Mouse (Mus musculus) embryonic facial prominence, embryonic 15.5 days (tissue): Measurements from ENCODE around the gene Tmem151b. TPM values are rescaled to one million over a fixed set of nuclear protein-coding genes. Genes with fewer than 3 reads are reported as not detected.
A peak's percentile ranks its signal among the peaks of the same experiment; 100 is the strongest.

Experiments
- ATAC-seq: fragments of 200-750 bp; cut with Nextera tagmentation; 2 replicates; pipeline ENCODE4 v1.8.0; 2017; ENCODE audit warnings: low read depth, moderate TSS enrichment; ENCODE audit not compliant: insufficient number of reproducible peaks, low FRiP score, low TSS enrichment
- H3K27ac ChIP-seq: fragments of 300-500 bp; sonication (generic); replicated peaks from 2 replicates; pipeline ENCODE4 v1.5.1; 2015; ENCODE audit warnings: mild to moderate bottlenecking, inconsistent platforms
- H3K27me3 ChIP-seq: fragments of 300-500 bp; sonication (generic); 2 replicates; pipeline ENCODE4 v1.6.1; 2015; ENCODE audit warnings: inconsistent platforms
- H3K36me3 ChIP-seq: fragments of 300-500 bp; sonication (generic); 2 replicates; pipeline ENCODE4 v1.6.1; 2015; ENCODE audit warnings: mild to moderate bottlenecking, inconsistent platforms
- H3K4me1 ChIP-seq: fragments of 300-500 bp; sonication (generic); 2 replicates; pipeline ENCODE4 v1.6.1; 2015; ENCODE audit warnings: inconsistent platforms
- H3K4me2 ChIP-seq: fragments of 300-500 bp; sonication (generic); replicated peaks from 2 replicates; pipeline ENCODE4 v1.6.1; 2015; ENCODE audit warnings: mild to moderate bottlenecking, inconsistent platforms
- H3K4me3 ChIP-seq: fragments of 300-500 bp; sonication (generic); replicated peaks from 2 replicates; pipeline ENCODE4 v1.5.1; 2015; ENCODE audit warnings: mild to moderate bottlenecking, inconsistent platforms
- H3K9ac ChIP-seq: fragments of 300-500 bp; sonication (generic); 2 replicates; pipeline ENCODE4 v1.6.1; 2015; ENCODE audit warnings: inconsistent platforms
- H3K9me3 ChIP-seq: fragments of 300-500 bp; sonication (generic); replicated peaks from 2 replicates; pipeline ENCODE4 v1.6.1; 2016; ENCODE audit warnings: inconsistent platforms
- WGBS: fragments of 180-500 bp; shearing (Covaris S2); methylation state at CpG from one replicate; pipeline ENCODE4 v1.1.7; 2015; 5-methylcytosine and 5-hydroxymethylcytosine counted together
- polyA plus RNA-seq: library from polyadenylated mRNA; unstranded; fragments of >200 nt; fragmentation: Nextera tagmentation; extraction: Ambion mirVana; gene quantifications from 2 replicates; pipeline ENCODE4 v1.2.1, GENCODE M21; 2015

Tmem151b gene
- polyA plus RNA-seq, 1 experiment from 2014 or later = 4.7 TPM

DNA sequence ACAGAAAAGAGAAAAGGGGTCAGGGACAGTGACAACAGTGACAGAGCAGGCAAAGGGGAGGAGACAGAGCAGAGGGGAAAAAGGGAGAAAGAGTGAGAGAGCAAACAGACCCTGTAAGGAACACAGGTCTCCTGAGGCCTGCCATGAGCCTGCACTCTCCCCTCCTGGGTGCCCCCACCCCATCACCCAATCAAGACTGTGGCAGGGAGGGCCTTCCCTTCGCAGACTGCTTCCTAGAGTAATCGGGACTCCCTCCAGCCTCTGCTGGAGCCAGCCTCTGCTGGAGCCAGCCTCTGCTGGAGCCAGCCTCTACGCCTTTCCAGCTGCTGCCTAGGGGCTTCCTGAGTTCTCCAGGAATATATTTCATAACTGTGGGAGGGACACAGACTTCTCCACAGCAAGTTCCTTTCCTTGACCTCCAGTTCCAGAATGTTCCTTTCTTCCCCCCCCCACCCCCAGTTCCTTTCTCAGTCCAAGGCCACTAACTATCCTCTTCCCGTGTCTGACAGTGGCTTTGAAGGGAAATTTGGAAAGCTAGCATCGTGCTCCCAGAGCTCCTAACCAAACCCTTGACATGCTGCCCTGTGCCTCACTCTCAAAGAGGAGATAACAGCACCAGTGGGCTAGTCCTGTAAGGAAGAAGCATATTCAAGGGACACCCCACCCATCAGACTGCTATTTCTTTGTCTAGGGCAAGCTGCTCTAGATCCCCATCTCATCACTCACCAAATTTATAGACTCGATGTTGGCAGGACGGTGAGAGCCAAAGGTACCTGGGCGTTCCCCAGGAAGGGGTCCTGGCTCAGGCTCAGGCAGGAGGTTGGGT lies 43.3 kb upstream of the Tmem151b start:
- H3K27me3 ChIP-seq = no peaks in the 10 kb centered on the region
- no peaks in the 10 kb centered on the region for H3K9me3 ChIP-seq
- peak overlapping the region; percentile 31 for H3K27ac ChIP-seq
- WGBS = 49% methylated on average over 8 of the region's 8 CpGs
- peak overlapping the region; percentile 7; the same call in 1 of the 2 replicates for H3K9ac ChIP-seq
- H3K36me3 ChIP-seq = peaks cover 16% of the 10 kb centered on the region; the same call in 1 of the 2 replicates
- peaks cover 63% of the 10 kb centered on the region for H3K4me1 ChIP-seq
- H3K4me3 ChIP-seq = peak overlapping the region; percentile 52; the same call in 1 of the 2 replicates
- ATAC-seq = no peak
- peak overlapping the region; percentile 28 for H3K4me2 ChIP-seq

DNA sequence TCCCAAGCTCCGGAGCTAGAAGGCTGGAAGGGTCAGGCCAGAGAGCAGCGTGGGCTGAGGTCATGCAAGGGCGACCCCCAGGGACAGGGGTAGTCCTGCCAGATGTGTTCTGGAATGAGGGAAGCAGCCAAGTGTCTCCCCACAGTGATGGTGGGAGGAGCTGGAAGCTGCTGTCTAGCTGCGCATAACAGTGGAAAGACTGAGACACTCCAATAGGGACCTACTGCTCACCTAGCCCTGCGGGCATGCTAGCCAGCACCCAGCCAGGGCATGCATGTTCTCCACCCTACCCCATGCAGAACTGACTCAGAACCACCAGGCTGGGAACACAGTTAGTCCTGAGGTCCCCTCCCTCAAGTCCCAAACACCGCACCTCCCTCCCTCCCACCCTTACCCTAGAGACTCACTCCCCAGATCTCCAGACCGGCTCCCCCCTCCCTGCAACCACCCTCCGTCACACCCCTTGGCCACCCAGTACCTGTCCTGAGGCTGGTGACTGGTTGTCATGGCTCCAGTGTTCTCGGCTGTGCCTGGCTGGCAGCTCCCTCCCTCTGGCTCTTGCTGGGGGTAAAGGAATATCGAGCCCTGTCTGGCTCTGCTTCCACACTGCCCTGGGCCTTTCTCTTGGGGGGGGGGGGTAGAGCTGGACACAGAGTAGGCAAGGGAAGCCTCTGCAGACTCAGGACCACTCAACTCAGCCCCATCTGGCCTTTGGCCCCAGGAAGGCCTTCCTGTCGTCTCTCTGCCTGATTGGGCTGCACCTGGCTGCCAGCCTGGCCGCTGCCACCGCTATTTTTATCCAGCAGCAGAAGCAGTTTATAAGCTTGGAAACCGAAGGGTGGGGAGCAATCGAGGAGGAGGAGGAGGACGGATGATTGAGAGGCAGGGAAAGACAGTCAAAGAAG lies 42.5 kb upstream of the Tmem151b start:
- Histone ChIP-seq H3K27ac (peak overlapping the region; percentile 31), H3K36me3 (peaks cover 22% of the 10 kb centered on the region), H3K4me2 (peak overlapping the region; percentile 28), H3K4me1 (peaks cover 60% of the 10 kb centered on the region), H3K9ac (peak overlapping the region; percentile 7; the same call in 1 of the 2 replicates), H3K27me3 (no peaks in the 10 kb centered on the region), H3K4me3 (no peak overlapping the region; the same call in 1 of the 2 replicates), H3K9me3 (no peaks in the 10 kb centered on the region)
- WGBS = 40% methylated on average over 16 of the region's 16 CpGs
- ATAC-seq = no peak

DNA sequence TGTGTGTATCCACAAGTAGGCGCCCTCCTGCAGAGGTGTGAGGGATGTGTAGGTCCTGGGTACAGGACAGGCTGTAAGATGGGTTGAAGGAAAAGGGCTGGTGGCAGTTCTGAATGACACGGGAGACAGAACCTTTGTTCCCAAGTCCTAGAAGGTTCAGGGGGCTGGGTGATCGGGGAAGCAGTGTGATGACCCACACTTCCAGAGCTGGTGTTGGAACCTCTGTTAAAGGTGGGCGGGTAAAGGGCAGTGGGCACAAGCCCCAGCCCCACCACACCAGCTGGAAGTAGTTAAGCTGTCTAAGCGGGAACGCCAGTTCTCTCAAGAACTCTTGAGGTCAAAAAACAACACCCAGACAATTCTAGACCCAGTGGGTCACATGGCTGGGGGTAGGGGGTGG lies 40.9 kb upstream of the Tmem151b start:
- 65% methylated on average over 6 of the region's 6 CpGs for WGBS
- Histone ChIP-seq H3K4me1 (peaks cover 50% of the 10 kb centered on the region), H3K36me3 (peaks cover 29% of the 10 kb centered on the region), H3K4me3 (no peak overlapping the region), H3K27ac (no peak overlapping the region), H3K4me2 (no peak overlapping the region), H3K9ac (no peak overlapping the region), H3K27me3 (no peaks in the 10 kb centered on the region), H3K9me3 (no peaks in the 10 kb centered on the region)
- no peak for ATAC-seq

DNA sequence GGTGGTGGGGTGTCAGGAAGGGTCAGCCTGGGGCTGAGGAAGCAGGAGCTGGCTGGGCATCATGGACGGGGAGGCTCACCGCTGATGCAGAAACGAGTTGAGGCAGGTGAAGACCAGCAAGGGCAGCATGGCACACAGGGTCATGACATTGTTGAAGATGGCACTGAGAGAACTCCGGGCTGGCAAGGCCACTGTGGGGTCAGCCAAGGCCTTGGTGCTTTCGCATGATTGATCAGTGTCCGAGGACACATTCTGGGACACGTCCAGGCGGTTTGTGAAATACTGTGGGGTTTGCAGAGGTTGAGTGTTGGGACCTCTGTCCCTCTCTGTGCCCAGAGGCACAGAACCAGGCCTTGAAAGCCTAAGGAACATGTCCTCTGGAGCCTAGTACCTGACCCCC lies 40.4 kb upstream of the Tmem151b start:
- H3K27ac ChIP-seq = no peak overlapping the region
- 93% methylated on average over 8 of the region's 8 CpGs for WGBS
- H3K9me3 ChIP-seq = no peaks in the 10 kb centered on the region
- H3K4me3 ChIP-seq = no peak overlapping the region
- H3K9ac ChIP-seq = no peak overlapping the region
- no peak for ATAC-seq
- peaks cover 29% of the 10 kb centered on the region for H3K36me3 ChIP-seq
- H3K27me3 ChIP-seq = no peaks in the 10 kb centered on the region
- no peak overlapping the region for H3K4me2 ChIP-seq
- H3K4me1 ChIP-seq = peaks cover 51% of the 10 kb centered on the region

DNA sequence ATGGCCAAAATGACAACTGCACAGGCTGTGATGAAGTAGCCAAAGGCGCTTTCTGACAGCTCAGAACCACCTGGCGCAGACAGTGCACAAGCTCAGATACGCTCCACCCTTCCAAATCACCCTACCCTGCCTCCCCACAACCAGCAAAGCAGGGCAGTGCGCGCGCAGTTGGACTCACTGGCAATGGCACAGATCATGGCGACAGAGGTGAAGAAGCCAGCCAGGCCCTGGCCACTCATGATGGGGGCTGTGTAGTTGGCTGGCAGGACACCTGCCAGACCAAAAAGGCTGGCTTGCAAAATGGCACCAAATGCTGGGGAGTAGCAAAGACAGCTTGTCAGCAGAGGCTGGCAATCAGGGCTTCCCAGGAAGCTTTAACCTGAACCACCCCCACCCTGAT lies 39.8 kb upstream of the Tmem151b start:
- Histone ChIP-seq H3K4me2 (no peak overlapping the region), H3K4me3 (no peak overlapping the region), H3K36me3 (peaks cover 29% of the 10 kb centered on the region), H3K27me3 (no peaks in the 10 kb centered on the region), H3K27ac (no peak overlapping the region), H3K9ac (no peak overlapping the region), H3K9me3 (no peaks in the 10 kb centered on the region), H3K4me1 (peaks cover 51% of the 10 kb centered on the region)
- no peak for ATAC-seq
- 97% methylated on average over 7 of the region's 7 CpGs for WGBS

DNA sequence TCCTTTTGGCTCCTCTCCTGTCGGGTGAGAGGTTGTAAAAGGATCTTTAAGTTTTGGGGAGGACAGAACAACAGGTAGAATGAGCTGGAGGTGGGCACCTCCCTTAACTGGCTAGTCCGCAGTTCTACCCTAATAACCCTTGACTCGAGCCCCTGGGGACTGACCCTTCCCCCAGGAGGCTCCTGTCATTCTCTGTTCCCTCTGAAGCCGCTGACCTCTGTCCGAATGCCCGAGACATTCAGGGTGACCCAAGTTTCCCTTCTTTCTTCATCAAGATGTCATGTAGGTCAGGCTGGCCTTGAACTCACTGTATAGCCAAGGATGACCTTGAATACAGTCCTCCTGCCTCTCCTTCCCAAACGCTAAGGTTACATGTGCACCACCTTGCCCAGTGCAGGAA lies 38.9 kb upstream of the Tmem151b start:
- no peak overlapping the region for H3K27ac ChIP-seq
- 90% methylated on average over 7 of the region's 7 CpGs for WGBS
- no peak overlapping the region for H3K9ac ChIP-seq
- no peak overlapping the region for H3K4me3 ChIP-seq
- H3K4me1 ChIP-seq = peaks cover 47% of the 10 kb centered on the region
- no peak for ATAC-seq
- H3K9me3 ChIP-seq = no peaks in the 10 kb centered on the region
- H3K4me2 ChIP-seq = no peak overlapping the region
- H3K36me3 ChIP-seq = peaks cover 29% of the 10 kb centered on the region
- no peaks in the 10 kb centered on the region for H3K27me3 ChIP-seq

DNA sequence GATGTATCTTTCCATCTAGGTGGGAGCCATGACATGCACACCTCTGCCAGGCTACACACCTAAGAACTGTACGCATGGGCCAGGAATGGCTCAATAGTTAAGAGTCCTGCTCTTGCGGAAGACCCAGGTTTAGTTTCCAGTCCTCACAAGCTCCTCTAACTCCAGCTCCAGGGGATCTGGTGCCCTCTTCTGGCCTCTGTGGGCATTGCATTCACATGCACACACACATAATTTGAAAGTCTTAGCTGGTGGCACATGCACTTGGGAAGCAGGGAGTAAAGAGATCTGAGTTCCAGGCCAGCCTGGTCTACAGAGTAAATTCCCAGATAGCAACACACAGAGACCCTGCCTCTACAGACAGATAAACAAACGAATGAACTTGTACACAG lies 37.0 kb upstream of the Tmem151b start:
- no peak for ATAC-seq
- Histone ChIP-seq H3K4me3 (no peak overlapping the region), H3K4me1 (peaks cover 28% of the 10 kb centered on the region), H3K9me3 (no peaks in the 10 kb centered on the region), H3K9ac (no peak overlapping the region), H3K27ac (no peak overlapping the region), H3K4me2 (no peak overlapping the region), H3K36me3 (peaks cover 29% of the 10 kb centered on the region), H3K27me3 (no peaks in the 10 kb centered on the region)
- 98% methylated on average over 3 of the region's 3 CpGs for WGBS

DNA sequence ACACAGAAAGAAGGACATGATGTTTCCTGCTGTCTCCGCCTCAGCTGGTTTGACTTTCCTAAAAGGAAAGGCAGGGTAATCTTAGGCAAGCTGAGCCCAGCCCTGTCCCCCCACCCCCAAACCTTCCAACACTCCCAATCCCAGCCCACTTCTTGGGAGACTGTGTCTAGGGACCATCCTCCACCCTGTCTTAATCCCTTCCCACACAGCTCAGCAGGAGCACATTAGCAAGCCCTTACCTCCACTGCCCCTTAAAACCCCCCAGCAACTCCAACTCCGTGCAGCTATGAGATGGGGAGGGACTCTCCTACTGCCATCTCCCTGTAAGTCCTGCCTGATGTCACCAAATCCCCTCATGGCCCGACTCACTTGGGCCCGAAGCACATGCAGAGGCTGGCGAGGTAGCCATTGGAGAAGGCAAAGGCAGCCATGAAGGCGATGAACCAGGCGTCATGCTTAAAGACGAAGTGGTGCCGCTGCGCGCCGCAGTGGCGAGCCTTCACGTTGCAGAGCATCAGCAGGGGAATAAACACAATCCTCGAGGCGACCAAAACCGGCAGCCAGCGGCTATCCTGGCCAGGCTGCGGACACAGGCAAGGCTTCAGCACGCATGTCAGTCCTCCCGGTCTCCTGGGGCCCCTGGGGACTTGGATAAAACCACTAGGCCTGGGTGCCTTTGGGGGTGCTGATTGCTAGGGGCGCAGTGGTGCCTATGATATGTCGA lies 36.4 kb upstream of the Tmem151b start:
- H3K9ac ChIP-seq = 0 out of 2 replicates have a peak overlapping the region, but pooled peaks have one; percentile 5

DNA sequence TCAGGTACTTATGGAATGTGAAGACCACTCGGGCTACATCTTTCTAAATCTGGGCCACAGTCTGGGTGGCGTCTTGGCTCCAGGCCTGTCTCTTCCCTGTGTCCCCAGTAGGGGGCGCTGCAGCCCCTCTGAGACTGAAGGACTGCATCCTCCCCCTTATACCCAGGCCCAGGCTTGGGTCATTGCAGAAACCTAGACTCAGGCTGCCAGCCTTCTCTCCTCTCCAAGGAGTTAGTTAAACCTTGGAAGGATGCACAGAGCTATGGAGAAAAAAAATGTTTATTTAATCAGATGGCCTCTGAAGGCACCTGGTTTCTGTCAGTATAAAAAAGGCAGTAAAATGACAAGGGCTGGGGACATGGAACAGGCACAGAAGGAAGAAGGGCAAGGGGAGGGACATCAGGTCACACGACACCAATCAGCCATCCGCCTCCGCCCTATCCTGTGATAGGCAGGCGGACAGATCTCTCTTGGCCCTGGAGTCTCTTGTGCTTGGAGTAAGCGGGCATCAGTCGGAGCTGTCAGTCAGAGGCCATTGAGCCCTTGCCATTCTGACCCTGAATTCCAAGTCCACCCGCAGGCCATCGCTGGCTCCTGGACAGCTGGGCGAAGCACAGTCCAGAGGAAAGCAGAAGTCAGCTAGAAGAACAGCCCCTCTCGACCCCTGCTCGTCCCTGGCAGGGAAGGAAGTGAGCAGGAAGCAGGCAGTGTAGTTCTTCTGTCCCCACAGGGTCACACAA lies 35.6 kb upstream of the Tmem151b start:
- WGBS = 29% methylated on average over 14 of the region's 14 CpGs
- Histone ChIP-seq H3K27me3 (no peaks in the 10 kb centered on the region), H3K9me3 (no peaks in the 10 kb centered on the region), H3K9ac (0 out of 2 replicates have a peak overlapping the region, but pooled peaks have one; percentile 5), H3K4me2 (peak overlapping the region; percentile 2; the same call in 1 of the 2 replicates), H3K27ac (peak overlapping the region; percentile 78), H3K4me3 (no peak overlapping the region), H3K36me3 (peaks cover 29% of the 10 kb centered on the region), H3K4me1 (peaks cover 31% of the 10 kb centered on the region)
- peak; percentile 52; the same call in 1 of the 2 replicates for ATAC-seq

More for the DNA sequence above, 36.4 kb upstream of the Tmem151b start:
- Histone ChIP-seq H3K27ac (peak overlapping the region; percentile 78), H3K4me2 (no peak overlapping the region), H3K4me3 (no peak overlapping the region), H3K36me3 (peaks cover 29% of the 10 kb centered on the region), H3K9me3 (no peaks in the 10 kb centered on the region), H3K4me1 (peaks cover 26% of the 10 kb centered on the region), H3K27me3 (no peaks in the 10 kb centered on the region)
- WGBS = 67% methylated on average over 23 of the region's 23 CpGs
- no peak for ATAC-seq

DNA sequence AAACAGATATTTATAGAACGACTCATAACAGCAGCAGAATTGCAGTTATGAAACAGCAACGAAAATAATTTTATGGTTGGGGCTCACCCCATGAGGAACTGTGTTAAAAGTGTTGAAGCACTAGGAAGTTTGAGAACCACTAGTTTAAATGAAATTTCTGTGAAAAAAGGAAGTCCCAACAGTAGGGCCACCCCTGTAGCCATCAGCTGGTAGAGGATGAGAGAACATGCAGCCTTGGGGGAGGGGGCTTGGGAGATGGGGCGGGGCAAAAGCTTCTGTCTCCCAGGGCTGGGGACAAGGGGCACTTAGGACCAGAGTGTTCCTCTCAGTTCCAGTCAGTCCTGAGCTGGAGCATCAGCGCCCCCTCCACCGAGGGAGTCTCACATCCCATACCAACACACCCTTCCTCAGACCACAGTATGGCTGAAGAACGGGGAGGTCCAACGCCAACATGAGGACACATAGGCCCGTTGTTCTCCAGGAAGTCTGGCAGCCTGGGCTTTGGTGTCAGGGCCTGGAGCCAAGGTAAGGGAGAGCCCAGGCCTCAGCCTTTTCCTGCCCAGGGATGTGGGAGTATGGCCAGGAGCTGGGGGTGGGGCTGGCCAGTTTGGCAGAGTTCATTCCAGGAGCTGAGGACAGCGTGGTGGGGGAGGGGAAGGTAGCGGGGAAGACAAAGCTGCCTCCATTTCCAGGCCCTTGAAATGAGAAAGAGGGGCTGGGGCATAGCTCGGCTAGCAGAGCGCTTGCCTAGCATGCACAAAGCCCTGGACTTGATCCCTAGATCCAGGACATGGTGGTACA lies 34.8 kb upstream of the Tmem151b start:
- Histone ChIP-seq H3K27ac (peak overlapping the region; percentile 78), H3K27me3 (no peaks in the 10 kb centered on the region), H3K4me1 (peaks cover 31% of the 10 kb centered on the region), H3K36me3 (peaks cover 27% of the 10 kb centered on the region), H3K4me2 (peak overlapping the region; percentile 2; the same call in 1 of the 2 replicates), H3K4me3 (no peak overlapping the region), H3K9ac (no peak overlapping the region), H3K9me3 (no peaks in the 10 kb centered on the region)
- 35% methylated on average over 12 of the region's 12 CpGs for whole genome bisulfite sequencing
- peak; percentile 55 for ATAC-seq
